Mouse (Mus musculus) heart, embryonic 10.5 days (tissue): Measurements from ENCODE around the gene Kcnj4. TPM values are rescaled to one million over a fixed set of nuclear protein-coding genes. Genes with fewer than 3 reads are reported as not detected.

ENCODE experiments used
- DNase-seq: peaks from one replicate; pipeline ENCODE4 v3.0.0-alpha.2; 2017; ENCODE audit warnings: low spot score
- H3K27ac ChIP-seq: fragments of 300-500 bp; sonication (generic); 2 replicates; pipeline ENCODE4 v1.5.1; 2016; ENCODE audit warnings: mild to moderate bottlenecking
- H3K27me3 ChIP-seq: fragments of 300-500 bp; sonication (generic); 2 replicates; pipeline ENCODE4 v1.6.1; 2016; ENCODE audit warnings: mild to moderate bottlenecking; ENCODE audit not compliant: poor library complexity, insufficient read depth, severe bottlenecking
- H3K36me3 ChIP-seq: fragments of 300-500 bp; sonication (generic); 2 replicates; pipeline ENCODE4 v1.6.1; 2016; ENCODE audit warnings: mild to moderate bottlenecking, moderate library complexity
- H3K4me1 ChIP-seq: fragments of 300-500 bp; sonication (generic); 2 replicates; pipeline ENCODE4 v1.6.1; 2016; ENCODE audit warnings: mild to moderate bottlenecking
- H3K4me3 ChIP-seq: fragments of 300-500 bp; sonication (generic); 2 replicates; pipeline ENCODE4 v1.5.1; 2016; ENCODE audit warnings: mild to moderate bottlenecking, moderate library complexity
- H3K9me3 ChIP-seq: fragments of 300-500 bp; sonication (generic); 2 replicates; pipeline ENCODE4 v1.6.1; 2016; ENCODE audit warnings: mild to moderate bottlenecking, moderate library complexity
- WGBS: fragments of 180-500 bp; shearing (Covaris S2); methylation state at CpG from one replicate; pipeline ENCODE4 v1.1.7; 2016; 5-methylcytosine and 5-hydroxymethylcytosine counted together
- microRNA-seq: library from miRNA; unstranded; fragments of <30 nt; microRNA quantifications from one replicate; pipeline ENCODE4, GENCODE M21; 2017
- polyA plus RNA-seq: library from polyadenylated mRNA; unstranded; fragments of >200 nt; fragmentation: Nextera tagmentation; extraction: Ambion mirVana; gene quantifications from 2 replicates; pipeline ENCODE4 v1.2.1, GENCODE M21; 2016

The Kcnj4 gene
- polyA plus RNA-seq, 1 experiment from 2014 or later = 0.06 TPM

DNA sequence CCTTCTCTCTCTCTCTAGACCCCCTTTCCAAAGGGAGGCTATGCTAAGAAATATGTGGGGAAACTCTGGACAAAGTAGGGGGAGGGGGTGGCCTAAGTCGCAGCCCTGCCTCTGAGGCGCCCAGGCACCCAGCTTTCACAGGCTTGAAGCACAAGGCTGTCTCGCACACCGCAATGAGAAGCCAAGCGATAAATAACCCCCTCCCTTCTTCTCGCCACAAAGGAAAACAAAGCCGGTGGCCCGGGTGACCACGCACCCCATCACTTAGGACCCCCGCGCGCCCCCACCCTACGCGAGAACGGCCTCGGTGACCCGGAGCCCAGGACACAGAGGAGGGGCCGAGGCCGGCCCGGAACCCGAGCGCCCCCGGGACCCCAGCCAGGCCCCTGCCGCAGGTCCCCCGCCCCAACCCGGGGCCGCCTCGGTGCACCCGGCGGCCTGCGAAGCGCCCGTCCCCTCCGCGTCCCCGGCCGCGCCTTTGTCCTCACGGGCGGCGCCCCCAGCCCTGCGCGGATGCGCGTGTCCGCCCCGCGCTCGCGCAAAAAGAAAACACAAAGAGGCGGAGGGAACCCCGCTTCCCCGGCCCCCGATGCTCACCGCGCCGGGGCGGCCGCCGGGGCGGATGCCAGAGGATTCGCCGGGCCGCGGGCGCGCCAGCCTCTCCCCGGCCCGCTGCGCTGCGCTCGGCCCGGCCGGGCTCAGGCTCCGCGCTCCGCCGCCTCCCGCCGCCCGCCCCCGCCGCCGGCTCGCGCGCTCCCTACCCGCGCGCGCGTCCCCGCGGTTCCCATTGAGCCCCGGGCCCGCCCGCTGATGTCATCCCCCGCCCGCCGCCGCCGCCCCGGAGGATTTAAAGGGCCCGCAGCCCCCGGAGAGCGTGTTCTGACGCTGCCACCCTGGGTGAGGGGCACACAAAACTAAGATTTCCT, 63.4 kb downstream of the Kcnj4 start:
- Histone ChIP-seq H3K27me3 (peaks cover 6% of the 10 kb centered on the region; the same call in 1 of the 2 replicates), H3K27ac (peak overlapping the region; percentile 99), H3K4me1 (peaks cover 73% of the 10 kb centered on the region), H3K4me3 (peak overlapping the region; percentile 90), H3K36me3 (peaks cover 18% of the 10 kb centered on the region), H3K9me3 (no peaks in the 10 kb centered on the region)
- WGBS = under 1% methylated on average over 91 of the region's 107 CpGs
- DNase-seq = peak; percentile 84

- Histone ChIP-seq H3K36me3 (peaks cover 26% of the 10 kb centered on the region), H3K4me3 (peak overlapping the region; percentile 90), H3K9me3 (no peaks in the 10 kb centered on the region), H3K27ac (peak overlapping the region; percentile 99), H3K27me3 (peaks cover 6% of the 10 kb centered on the region; the same call in 1 of the 2 replicates), H3K4me1 (peaks cover 81% of the 10 kb centered on the region)
- 28% methylated on average over 11 of the region's 11 CpGs for WGBS
- no peak for DNase-seq
Measured at GRCm38 (mm10) chr15:79440651-79441330, 64.2 kb downstream of the Kcnj4 start.

- Histone ChIP-seq H3K27me3 (peaks cover 6% of the 10 kb centered on the region; the same call in 1 of the 2 replicates), H3K4me3 (peak overlapping the region; percentile 90), H3K27ac (peak overlapping the region; percentile 99), H3K4me1 (peaks cover 86% of the 10 kb centered on the region), H3K9me3 (no peaks in the 10 kb centered on the region), H3K36me3 (peaks cover 32% of the 10 kb centered on the region)
- no peak for DNase-seq
- 77% methylated on average over 4 of the region's 4 CpGs for WGBS
Measured at GRCm38 (mm10) chr15:79440223-79440622, 64.8 kb downstream of the Kcnj4 start.

DNA sequence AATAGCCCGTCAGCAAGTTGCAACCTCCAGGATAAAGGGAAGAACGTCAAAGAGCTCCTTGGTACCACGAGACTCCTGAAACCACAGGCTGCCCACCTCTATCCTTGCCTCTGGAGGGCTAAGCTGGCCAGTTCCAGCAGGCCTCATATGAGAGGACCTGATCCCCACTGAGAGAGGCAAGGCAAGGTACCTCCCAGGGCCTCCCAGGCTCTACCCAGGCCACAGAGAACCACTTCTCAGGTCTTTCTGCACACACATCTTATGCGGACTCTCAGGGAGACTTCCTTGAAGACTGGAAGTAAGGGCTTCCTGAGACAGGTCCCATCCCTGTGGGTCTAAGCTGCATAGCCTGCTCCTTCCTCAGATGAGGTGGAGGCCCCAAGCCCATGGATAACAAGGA, 65.7 kb downstream of the Kcnj4 start:
- 71% methylated on average over 4 of the region's 4 CpGs for WGBS
- peaks cover 6% of the 10 kb centered on the region; the same call in 1 of the 2 replicates for H3K27me3 ChIP-seq
- no peaks in the 10 kb centered on the region for H3K9me3 ChIP-seq
- H3K36me3 ChIP-seq = peaks cover 40% of the 10 kb centered on the region
- peaks cover 92% of the 10 kb centered on the region for H3K4me1 ChIP-seq
- H3K27ac ChIP-seq = peak overlapping the region; percentile 99
- DNase-seq = no peak
- peak overlapping the region; percentile 90 for H3K4me3 ChIP-seq

GRCm38 (mm10) chr15:79438816-79439215, 66.2 kb downstream of the Kcnj4 start:
- peak overlapping the region; percentile 3; the same call in 1 of the 2 replicates for H3K4me3 ChIP-seq
- H3K4me1 ChIP-seq = peaks cover 91% of the 10 kb centered on the region
- DNase-seq = no peak
- peak overlapping the region; percentile 99; the same call in 1 of the 2 replicates for H3K27ac ChIP-seq
- peaks cover 6% of the 10 kb centered on the region; the same call in 1 of the 2 replicates for H3K27me3 ChIP-seq
- WGBS = 76% methylated on average over 8 of the region's 8 CpGs
- no peaks in the 10 kb centered on the region for H3K9me3 ChIP-seq
- H3K36me3 ChIP-seq = peaks cover 46% of the 10 kb centered on the region

- Histone ChIP-seq H3K9me3 (no peaks in the 10 kb centered on the region), H3K4me3 (peak overlapping the region; percentile 3; the same call in 1 of the 2 replicates), H3K36me3 (peaks cover 49% of the 10 kb centered on the region), H3K4me1 (peaks cover 89% of the 10 kb centered on the region), H3K27me3 (peaks cover 4% of the 10 kb centered on the region; the same call in 1 of the 2 replicates), H3K27ac (peak overlapping the region; percentile 99)
- DNase-seq = no peak
- 47% methylated on average over 6 of the region's 6 CpGs for WGBS
Measured at GRCm38 (mm10) chr15:79438209-79438810, 66.7 kb downstream of the Kcnj4 start.

- WGBS = 83% methylated on average over 12 of the region's 12 CpGs
- H3K9me3 ChIP-seq = no peaks in the 10 kb centered on the region
- H3K4me1 ChIP-seq = peaks cover 89% of the 10 kb centered on the region
- no peaks in the 10 kb centered on the region for H3K27me3 ChIP-seq
- no peak overlapping the region for H3K4me3 ChIP-seq
- H3K36me3 ChIP-seq = peaks cover 50% of the 10 kb centered on the region
- peak overlapping the region; percentile 99 for H3K27ac ChIP-seq
- DNase-seq = no peak
Measured at GRCm38 (mm10) chr15:79437541-79438208, 67.4 kb downstream of the Kcnj4 start.

- no peak for DNase-seq
- no peak overlapping the region for H3K4me3 ChIP-seq
- WGBS = 66% methylated on average over 7 of the region's 7 CpGs
- no peaks in the 10 kb centered on the region for H3K27me3 ChIP-seq
- peaks cover 92% of the 10 kb centered on the region for H3K4me1 ChIP-seq
- no peaks in the 10 kb centered on the region for H3K9me3 ChIP-seq
- H3K36me3 ChIP-seq = peaks cover 62% of the 10 kb centered on the region
- H3K27ac ChIP-seq = peak overlapping the region; percentile 76
Measured at GRCm38 (mm10) chr15:79436481-79436921, 68.5 kb downstream of the Kcnj4 start.

DNA sequence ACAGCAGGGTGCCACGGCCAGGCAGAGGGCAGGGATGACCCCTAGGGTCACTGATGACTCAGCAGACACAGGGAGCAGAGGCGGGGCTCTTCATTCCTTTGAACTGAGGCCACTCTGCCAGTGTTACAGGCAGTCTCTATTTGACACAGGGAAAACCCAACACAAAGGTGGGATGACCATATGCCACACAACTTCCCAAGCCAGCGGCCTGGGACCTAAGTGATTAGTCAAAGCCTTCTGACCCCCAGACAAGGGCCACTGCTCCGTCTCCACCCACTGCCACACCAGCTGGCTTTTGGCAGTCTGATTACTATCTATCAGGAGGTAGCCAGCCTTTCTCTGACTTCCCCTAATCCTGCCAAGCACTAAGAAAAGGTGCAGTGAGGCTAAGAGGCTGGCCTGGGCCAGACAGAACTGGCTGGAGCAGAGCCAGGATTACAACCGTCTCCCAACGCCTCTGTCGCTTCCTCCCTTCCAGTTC, 69.8 kb downstream of the Kcnj4 start:
- no peak for DNase-seq
- 38% methylated on average over 7 of the region's 7 CpGs for WGBS
- peaks cover 75% of the 10 kb centered on the region for H3K36me3 ChIP-seq
- peak overlapping the region; percentile 76 for H3K27ac ChIP-seq
- H3K4me3 ChIP-seq = no peak overlapping the region
- no peaks in the 10 kb centered on the region for H3K27me3 ChIP-seq
- peaks cover 88% of the 10 kb centered on the region for H3K4me1 ChIP-seq
- no peaks in the 10 kb centered on the region for H3K9me3 ChIP-seq

Small RNA genes lying within 50 kb of the gene (microRNA-seq; reads per million reads assigned to microRNA genes)
- not detected for gene Gm44302

Other genes starting within 250 kb of the Kcnj4 start
- gene Baiap2l2, start 219.7 kb downstream of the Kcnj4 start, polyA plus RNA-seq = 10.2 and 14.7 TPM in 2 replicates
- gene Pla2g6, start 176.9 kb downstream of the Kcnj4 start, polyA plus RNA-seq = 17.2 and 17.3 TPM in 2 replicates
- gene Maff, start 158.6 kb downstream of the Kcnj4 start, polyA plus RNA-seq = 1.6 and 2.0 TPM in 2 replicates
- 67.7 and 76.3 TPM in 2 replicates for gene Tmem184b, start 101.7 kb downstream of the Kcnj4 start, polyA plus RNA-seq
- 87.9 and 102 TPM in 2 replicates for gene Csnk1e, start 49.7 kb downstream of the Kcnj4 start, polyA plus RNA-seq
- 29.8 and 40.5 TPM in 2 replicates for gene Kdelr3, start 11.2 kb upstream of the Kcnj4 start, polyA plus RNA-seq
- gene Ddx17, start 41.5 kb upstream of the Kcnj4 start, polyA plus RNA-seq = 33.3 and 37.5 TPM in 2 replicates
- 1.2 and 1.5 TPM in 2 replicates for gene Dmc1, start 99.9 kb upstream of the Kcnj4 start, polyA plus RNA-seq
- gene Fam227a, start 153.7 kb upstream of the Kcnj4 start, polyA plus RNA-seq = 0.55 and 1.1 TPM in 2 replicates
- 42.9 and 48.9 TPM in 2 replicates for gene Cby1, start 154.0 kb upstream of the Kcnj4 start, polyA plus RNA-seq
- 258 and 286 TPM in 2 replicates for gene Tomm22, start 165.6 kb upstream of the Kcnj4 start, polyA plus RNA-seq
- gene Josd1, start 182.7 kb upstream of the Kcnj4 start, polyA plus RNA-seq = 18.4 and 21.0 TPM in 2 replicates
- 38.1 and 38.3 TPM in 2 replicates for gene Gtpbp1, start 185.6 kb upstream of the Kcnj4 start, polyA plus RNA-seq
- gene Sun2, start 237.3 kb upstream of the Kcnj4 start, polyA plus RNA-seq = 2.4 and 2.9 TPM in 2 replicates